Mouse (Mus musculus) testis, adult 2 months (tissue): ENCODE data around the gene Snx12.

Experiments
- CTCF ChIP-seq: fragments of 200-500 bp; IDR thresholded peaks from 2 replicates; pipeline ENCODE4 v1.5.1; 2012; ENCODE audit warnings: low read depth, mild to moderate bottlenecking, inconsistent platforms, low read length, moderate library complexity; ENCODE audit not compliant: control insufficient read depth, insufficient read depth, insufficient replicate concordance
- POLR2A ChIP-seq: fragments of 200-500 bp; IDR thresholded peaks from 2 replicates; pipeline ENCODE4 v1.6.1; 2012; ENCODE audit warnings: low read depth, mild to moderate bottlenecking, inconsistent platforms, low read length, moderate library complexity; ENCODE audit not compliant: control insufficient read depth

- TF ChIP-seq POLR2A (no peak), CTCF (no peak)
Measured at GRCm38 (mm10) chrX:101222796-101223162, 416 bp upstream of the Snx12 start.
